Comparison of ENCODE assay signal across 22 mouse cellular contexts in the genomic region with DNA sequence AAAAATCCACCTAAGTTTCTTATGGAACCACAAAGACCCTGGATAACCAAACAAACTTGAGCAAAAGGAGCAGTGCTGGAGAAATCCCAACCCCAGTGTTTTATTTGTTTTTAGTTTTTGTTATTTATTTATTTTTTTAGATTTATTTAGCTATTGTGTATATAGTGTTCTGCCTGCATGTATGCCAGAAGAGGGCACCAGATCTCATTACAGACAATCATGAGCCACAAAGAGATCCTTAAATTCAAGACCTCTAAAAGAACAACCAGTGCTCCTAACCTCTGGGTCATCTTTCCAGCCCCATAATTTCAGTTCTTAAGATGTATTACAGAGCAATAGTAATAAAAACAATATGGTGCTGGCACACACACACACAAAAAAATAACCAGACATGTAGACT. TPM values are rescaled to one million over a fixed set of nuclear protein-coding genes. Genes with fewer than 3 reads are reported as not detected.
A peak's percentile ranks its signal among the peaks of the same experiment; 100 is the strongest.
DNase-seq lines count a peak whose midpoint lies in the region; ATAC-seq and TF ChIP-seq lines count a peak whose summit lies in the region.
"Had no signal": no experiment of that assay in that cellular context is flagged by ENCODE, and none has a peak within 500 bp of the region (broad histone marks: within the 10 kb centered on the region; RNA-seq: fewer than 3 reads in every experiment).

No protein-coding gene starts in this region.

- H3K4me1 ChIP-seq in kidney, postnatal 0 days (replicated peaks; ENCODE audit: insufficient read depth, low read length): no peaks in the 10 kb centered on the region
- H3K4me1 ChIP-seq: embryonic facial prominence, embryonic 12.5 days; hindbrain, embryonic 12.5 days; midbrain, embryonic 12.5 days had no signal

- H3K4me2 ChIP-seq in kidney, postnatal 0 days (ENCODE audit: low read length): no peak overlapping the region
- H3K4me2 ChIP-seq: embryonic facial prominence, embryonic 12.5 days; hindbrain, embryonic 12.5 days; midbrain, embryonic 12.5 days had no signal

- H3K9me3 ChIP-seq in kidney, postnatal 0 days (replicated peaks; ENCODE audit: low read length): no peaks in the 10 kb centered on the region
- H3K9me3 ChIP-seq: embryonic facial prominence, embryonic 12.5 days; hindbrain, embryonic 12.5 days; midbrain, embryonic 12.5 days had no signal

- H3K9ac ChIP-seq in kidney, postnatal 0 days (ENCODE audit: low read depth, low read length): no peak overlapping the region
- H3K9ac ChIP-seq: embryonic facial prominence, embryonic 12.5 days; hindbrain, embryonic 12.5 days; liver, embryonic 14.5 days; midbrain, embryonic 12.5 days had no signal

- DNase-seq in kidney, postnatal 0 days (ENCODE audit: low spot score): no peak
- DNase-seq in kidney, postnatal 4 days: no peak
- peak; percentile 4 for DNase-seq in thymus, postnatal 14 days
- DNase-seq in thymus, postnatal 36 days: no peak
- peak; percentile 16 for DNase-seq in brain, adult 2 months (ENCODE audit: low read depth, low spot score)
- DNase-seq in spleen, adult 18-20 months: no peak
- DNase-seq in gastrocnemius, postnatal 10 days: no peak
- DNase-seq: adrenal gland, postnatal 10 days; cerebellum, postnatal 25 days; kidney, adult 18-20 months; lung, postnatal 36 days; right cerebral cortex, postnatal 14 days; thymus, adult 2 months had no signal

- TF ChIP-seq CTCF in kidney, postnatal 0 days (IDR thresholded peaks at IDR 0.05; ENCODE audit: low read depth): peak; percentile 62

- no peaks in the 10 kb centered on the region for H3K27me3 ChIP-seq in kidney, postnatal 0 days (ENCODE audit: insufficient read depth, low read length)
- H3K27me3 ChIP-seq: embryonic facial prominence, embryonic 12.5 days; hindbrain, embryonic 12.5 days; midbrain, embryonic 12.5 days had no signal

- H3K36me3 ChIP-seq in kidney, postnatal 0 days (ENCODE audit: insufficient read depth, low read length): no peaks in the 10 kb centered on the region
- H3K36me3 ChIP-seq: embryonic facial prominence, embryonic 12.5 days; hindbrain, embryonic 12.5 days; midbrain, embryonic 12.5 days had no signal

- no peak for ATAC-seq in kidney, postnatal 0 days (replicated peaks; ENCODE audit: low FRiP score, low read depth)

- no peak overlapping the region for H3K27ac ChIP-seq in kidney, postnatal 0 days
- H3K27ac ChIP-seq: embryonic facial prominence, embryonic 12.5 days; hindbrain, embryonic 12.5 days; liver, embryonic 14.5 days; midbrain, embryonic 12.5 days had no signal

- no peak overlapping the region for H3K4me3 ChIP-seq in kidney, postnatal 0 days (replicated peaks; ENCODE audit: low read depth, low read length)
- H3K4me3 ChIP-seq: embryonic facial prominence, embryonic 12.5 days; hindbrain, embryonic 12.5 days; midbrain, embryonic 12.5 days had no signal

RNA-seq across cellular contexts. Expression of a gene that starts 26.5 kb away (rescaled TPM):
- not detected in 2 replicates for polyA plus RNA-seq in kidney, postnatal 0 days (2015; fragmentation: Nextera tagmentation; extraction: Ambion mirVana)
- not detected for total RNA-seq in gastrocnemius, postnatal 10 days (2021)
- total RNA-seq: adrenal gland, postnatal 10 days; gastrocnemius, postnatal 4 days had no signal
- polyA plus RNA-seq: embryonic facial prominence, embryonic 12.5 days; frontal cortex, adult 2 months; heart, embryonic 14.5 days; hindbrain, embryonic 12.5 days; large intestine, adult 2 months; limb, embryonic 11.5 days; liver, embryonic 14.5 days; midbrain, embryonic 12.5 days; thymus, adult 2 months had no signal

RNA-seq across cellular contexts. Expression of a gene that starts 54.5 kb away (rescaled TPM):
- not detected in 2 replicates for polyA plus RNA-seq in kidney, postnatal 0 days (2015; fragmentation: Nextera tagmentation; extraction: Ambion mirVana)
- total RNA-seq in gastrocnemius, postnatal 10 days (2021): not detected
- total RNA-seq: adrenal gland, postnatal 10 days; gastrocnemius, postnatal 4 days had no signal
- polyA plus RNA-seq: embryonic facial prominence, embryonic 12.5 days; frontal cortex, adult 2 months; heart, embryonic 14.5 days; hindbrain, embryonic 12.5 days; large intestine, adult 2 months; limb, embryonic 11.5 days; liver, embryonic 14.5 days; midbrain, embryonic 12.5 days; thymus, adult 2 months had no signal

RNA-seq across cellular contexts. Expression of a gene that starts 59.3 kb away (rescaled TPM):
- 144 and 152 TPM in 2 replicates for polyA plus RNA-seq in kidney, postnatal 0 days (2015; fragmentation: Nextera tagmentation; extraction: Ambion mirVana)
- 10 to 100 TPM; 40.6 to 42.9 TPM for total RNA-seq in gastrocnemius, postnatal 10 days (2021)

Comparison
In these comparisons a context has a peak if more than half of its experiments do, and no peak if none do; other contexts are left out.
1. DNase-seq: peak in thymus, postnatal 14 days (single experiment) and brain, adult 2 months (single experiment); none in kidney, postnatal 0 days (single experiment), kidney, postnatal 4 days (0 of 2), thymus, postnatal 36 days (0 of 2), spleen, adult 18-20 months (0 of 2) and gastrocnemius, postnatal 10 days (single experiment).